Mouse (Mus musculus): Measurements from ENCODE around the gene Psmd1.
A peak's percentile ranks its signal among the peaks of the same experiment; 100 is the strongest.

The Psmd1 gene

GRCm38 (mm10) chr1:86058856-86059769 lies 5.1 kb upstream of the Psmd1 start:
- peak; percentile 87 to 92 for DNase-seq (ENCODE audit: low spot score in 2 of 2)

DNA sequence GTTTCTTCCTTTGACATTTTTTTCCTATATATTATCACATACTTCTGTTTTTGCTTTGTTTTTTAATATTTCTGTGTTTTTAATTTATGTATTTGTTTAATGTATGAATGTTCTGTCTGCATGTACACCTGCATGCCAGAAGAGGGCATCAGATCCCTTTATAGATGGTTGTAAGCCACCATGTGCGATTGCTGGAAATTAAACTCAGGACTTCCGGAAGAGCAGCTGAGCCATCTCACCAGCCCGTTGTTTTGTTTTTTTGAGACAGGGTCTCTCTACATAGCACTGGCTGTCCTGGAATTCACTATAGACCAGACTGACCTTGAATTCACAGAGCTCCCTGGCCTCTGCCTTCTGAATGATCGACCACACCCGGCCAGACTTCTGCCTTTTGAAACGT lies 1.7 kb upstream of the Psmd1 start:
- no peak for DNase-seq (ENCODE audit: low spot score in 2 of 2)

GRCm38 (mm10) chr1:86076565-86076964 lies 12.4 kb downstream of the Psmd1 start:
- no peak for DNase-seq (ENCODE audit: low spot score in 2 of 2)

GRCm38 (mm10) chr1:86094413-86094812 lies 30.2 kb downstream of the Psmd1 start:
- DNase-seq (ENCODE audit: low spot score in 2 of 2), result no peak

- DNase-seq (ENCODE audit: low spot score in 2 of 2), result no peak
Observed at GRCm38 (mm10) chr1:86105054-86105453, 40.9 kb downstream of the Psmd1 start.

DNA sequence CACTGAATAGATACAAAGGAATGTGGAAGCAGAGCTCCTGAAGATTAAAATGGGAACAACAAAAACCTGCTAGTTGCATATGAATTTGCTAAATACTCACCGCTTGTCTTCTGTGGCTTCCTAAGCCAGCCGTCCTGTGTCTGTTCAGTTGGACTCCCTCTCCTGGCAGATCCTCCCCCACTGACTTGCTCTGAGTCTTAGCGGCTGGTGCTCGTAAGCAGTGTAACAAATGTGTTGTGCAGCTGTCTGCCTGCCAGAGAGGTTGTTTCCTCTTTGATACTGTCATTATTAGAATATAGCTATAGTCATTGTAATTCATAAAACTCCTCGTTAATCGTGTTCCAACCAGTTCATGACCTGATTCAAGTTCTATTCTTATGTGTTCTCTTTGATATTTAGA lies 47.6 kb downstream of the Psmd1 start, which contains the start of gene Htr2b:
Gene Htr2b, minus strand, starts transcription at position 192 of the 400 bp plus-strand sequence.
- peak; percentile 18 to 30 for DNase-seq (ENCODE audit: low spot score in 2 of 2)

GRCm38 (mm10) chr1:86114141-86114540 lies 50.0 kb downstream of the Psmd1 start:
- DNase-seq (ENCODE audit: low spot score in 2 of 2), result no peak

- DNase-seq (ENCODE audit: low spot score in 2 of 2), result no peak
Observed at GRCm38 (mm10) chr1:86119549-86119948, 55.4 kb downstream of the Psmd1 start.

DNA sequence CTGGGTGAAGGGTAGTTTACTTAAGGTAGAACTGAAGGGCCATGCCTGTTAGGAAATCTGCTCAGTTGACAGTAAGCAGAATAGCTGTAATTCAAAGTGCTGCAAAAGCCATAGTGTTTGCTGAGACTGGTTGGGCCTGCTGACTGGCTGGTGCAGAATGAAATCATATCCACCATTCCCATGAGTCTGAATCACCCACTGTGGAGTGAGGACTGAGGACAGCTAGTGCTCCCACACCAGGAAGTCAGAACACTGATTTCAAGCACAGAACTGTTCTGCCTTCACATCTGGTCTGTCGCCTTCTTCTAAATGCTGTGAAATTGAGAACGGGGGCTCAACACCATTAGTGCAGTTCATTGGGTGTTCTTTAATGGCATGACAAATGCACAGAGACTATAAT lies 61.8 kb downstream of the Psmd1 start:
- DNase-seq (ENCODE audit: low spot score in 2 of 2), result no peak

DNA sequence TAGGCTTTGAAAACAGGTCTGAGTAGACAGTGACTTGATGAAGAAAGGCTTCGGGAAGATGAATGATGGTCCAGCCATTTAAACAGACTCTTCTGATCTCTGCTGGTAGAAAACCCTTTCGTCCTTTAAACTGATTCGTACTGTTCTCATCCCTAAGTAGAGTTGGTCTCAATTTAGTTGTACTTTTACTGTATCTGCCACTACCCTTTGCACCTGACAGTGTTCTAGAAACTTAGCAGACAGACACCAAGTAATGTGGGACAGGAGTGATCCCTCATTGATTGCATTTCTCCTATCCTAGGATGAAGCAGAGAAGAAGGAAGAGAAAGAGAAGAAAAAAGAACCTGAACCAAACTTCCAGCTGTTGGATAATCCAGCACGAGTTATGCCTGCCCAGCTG lies 69.2 kb downstream of the Psmd1 start, which contains the start of gene Gm21972:
Gene Gm21972, plus strand, starts transcription at position 301 of the 400 bp plus-strand sequence.
- DNase-seq (ENCODE audit: low spot score in 2 of 2), result no peak

DNA sequence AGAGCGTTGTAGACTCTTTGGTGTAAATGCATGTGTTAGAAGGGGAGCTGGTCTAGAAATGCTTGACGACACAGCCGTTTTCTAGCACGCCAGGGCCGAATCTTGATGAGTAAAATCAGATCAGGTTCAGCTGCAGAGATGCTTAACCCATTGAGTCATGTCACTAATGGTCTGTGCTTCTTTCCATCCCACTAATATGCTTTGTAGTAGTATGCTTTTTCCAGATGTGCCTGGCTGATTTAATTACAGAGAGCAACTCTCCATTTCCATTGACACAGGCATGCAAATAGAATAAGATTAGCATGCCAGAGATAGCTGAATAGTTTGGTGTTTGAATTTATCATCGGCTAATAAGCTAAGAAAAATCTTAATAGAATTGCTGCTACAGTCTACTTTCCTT lies 71.1 kb downstream of the Psmd1 start:
- DNase-seq (ENCODE audit: low spot score in 2 of 2), result no peak

- no peak for DNase-seq (ENCODE audit: low spot score in 2 of 2)
Observed at GRCm38 (mm10) chr1:86141081-86141480, 76.9 kb downstream of the Psmd1 start.

DNA sequence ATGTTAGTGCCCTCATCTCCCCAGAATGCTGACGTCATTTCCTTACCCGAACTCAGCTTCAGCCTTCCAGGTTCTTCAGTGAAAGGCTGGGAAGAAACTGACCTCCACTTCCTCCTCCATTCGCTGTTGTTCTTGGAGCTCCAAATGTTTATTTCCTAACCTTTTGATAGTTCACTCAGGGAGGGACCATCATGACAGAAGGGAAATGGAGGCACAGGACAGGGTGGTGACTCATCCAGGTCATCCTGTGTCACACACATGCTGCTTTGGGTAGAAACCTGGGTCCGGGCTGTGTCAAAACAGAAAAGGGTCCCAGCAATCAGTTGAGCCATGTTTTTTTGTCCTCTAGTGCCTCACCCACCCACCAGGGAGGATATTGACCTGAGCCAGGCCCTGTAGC lies 79.0 kb downstream of the Psmd1 start:
- DNase-seq (ENCODE audit: low spot score in 2 of 2), result no peak

DNA sequence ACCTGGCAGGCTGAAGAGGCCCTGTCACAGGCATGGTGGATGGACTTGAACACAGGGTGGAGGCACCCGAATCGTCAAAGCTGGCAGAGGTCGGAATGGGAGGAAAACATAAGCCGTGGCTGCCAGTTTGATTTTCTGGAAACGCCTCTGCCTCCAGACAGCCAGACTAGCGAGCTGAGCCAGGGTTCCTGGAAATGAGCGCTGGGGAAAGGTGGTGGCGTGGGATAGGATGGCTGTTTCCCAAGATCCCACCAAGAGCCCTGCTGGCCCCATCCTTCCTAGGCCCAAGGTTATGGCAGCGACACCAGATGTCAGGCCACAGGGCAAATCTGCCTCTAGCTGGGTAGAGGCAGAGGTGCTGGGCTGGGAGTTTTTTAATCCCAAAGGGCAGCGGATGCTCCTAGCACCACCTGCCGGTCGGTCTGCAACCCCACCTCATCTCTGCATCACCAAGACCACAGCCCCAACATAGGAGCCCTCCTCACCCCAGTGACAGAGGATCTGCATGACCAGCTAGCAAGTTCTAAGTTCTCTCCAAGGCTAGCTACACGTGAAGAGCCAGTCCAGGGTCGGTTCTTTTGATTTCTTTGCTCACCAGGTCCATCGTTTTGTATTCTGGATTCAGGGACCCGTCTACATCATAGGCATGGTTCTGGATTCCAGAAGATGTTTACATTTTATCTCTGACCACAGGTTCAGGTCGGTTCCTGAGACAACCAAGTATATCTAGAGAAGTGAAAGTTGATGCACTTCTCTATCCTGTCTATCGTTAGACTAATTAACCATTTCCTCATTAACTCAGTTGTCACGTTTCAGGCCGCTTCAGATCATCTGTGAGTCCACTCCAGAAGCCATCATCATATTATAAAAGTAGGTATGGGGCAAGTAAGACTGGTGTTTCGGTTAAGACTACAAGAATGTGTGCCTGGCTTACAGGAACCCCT lies 80.1 kb downstream of the Psmd1 start:
- no peak for DNase-seq (ENCODE audit: low spot score in 2 of 2)

DNA sequence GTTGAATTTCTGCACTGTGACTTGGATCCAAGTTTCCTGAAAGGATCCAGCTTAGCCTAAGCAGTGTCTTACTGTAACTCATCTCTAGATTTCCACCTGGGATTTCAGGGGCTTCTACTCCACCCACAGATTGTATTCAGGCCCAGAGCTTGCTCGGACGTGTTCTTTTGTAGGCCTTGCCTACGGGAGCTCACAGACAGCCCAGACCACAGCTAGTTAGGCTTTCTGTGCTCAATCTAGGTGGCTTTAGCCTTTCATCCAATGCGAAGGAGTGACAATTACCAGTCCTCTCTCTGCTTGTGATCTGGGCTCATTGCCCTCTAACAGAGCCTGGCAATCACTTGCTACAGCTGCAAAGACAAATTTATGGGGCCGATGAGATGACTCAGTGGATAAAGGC lies 82.1 kb downstream of the Psmd1 start:
- no peak for DNase-seq (ENCODE audit: low spot score in 2 of 2)

DNA sequence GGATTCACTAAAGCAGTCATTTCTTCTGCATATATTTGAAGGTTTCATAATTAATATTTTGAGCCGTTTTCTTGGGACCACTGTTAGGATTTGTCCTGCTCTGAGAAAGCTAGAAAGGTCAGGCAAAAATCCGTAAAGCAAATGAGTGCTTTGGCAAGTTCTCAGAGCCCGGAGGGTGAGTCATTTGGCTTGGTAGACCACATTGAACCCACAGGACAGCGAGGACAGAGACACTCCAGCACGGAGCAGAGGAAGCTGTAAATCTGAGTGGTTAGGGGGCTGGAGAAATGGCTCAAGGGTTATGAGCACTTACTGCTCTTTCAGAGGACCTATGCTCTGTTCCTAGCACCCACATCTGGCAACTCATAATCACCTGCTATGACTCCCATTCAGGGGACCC lies 83.4 kb downstream of the Psmd1 start:
- DNase-seq (ENCODE audit: low spot score in 2 of 2), result peak in 1 of 2 experiments; percentile 12

DNA sequence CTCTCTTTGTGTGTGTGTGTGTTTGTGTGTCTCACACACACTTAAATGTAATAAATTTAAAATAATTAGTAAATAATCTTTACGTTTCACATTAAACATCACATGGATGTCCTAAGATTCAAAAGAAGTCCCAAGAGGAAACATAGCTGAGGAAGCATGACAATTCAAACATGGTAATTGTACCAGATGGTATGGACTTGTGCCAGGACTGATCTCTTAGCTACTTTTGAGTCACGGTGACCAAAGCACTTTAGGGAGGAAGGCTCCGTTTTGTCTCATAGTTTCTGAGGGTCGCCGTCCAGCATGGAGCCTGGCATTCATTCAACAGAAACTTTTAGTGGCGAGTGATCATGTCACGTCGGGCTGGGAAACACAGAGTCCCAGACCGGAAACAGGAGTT lies 84.0 kb downstream of the Psmd1 start:
- DNase-seq (ENCODE audit: low spot score in 2 of 2), result no peak

- no peak for DNase-seq (ENCODE audit: low spot score in 2 of 2)
Observed at GRCm38 (mm10) chr1:86150929-86151328, 86.7 kb downstream of the Psmd1 start.

DNA sequence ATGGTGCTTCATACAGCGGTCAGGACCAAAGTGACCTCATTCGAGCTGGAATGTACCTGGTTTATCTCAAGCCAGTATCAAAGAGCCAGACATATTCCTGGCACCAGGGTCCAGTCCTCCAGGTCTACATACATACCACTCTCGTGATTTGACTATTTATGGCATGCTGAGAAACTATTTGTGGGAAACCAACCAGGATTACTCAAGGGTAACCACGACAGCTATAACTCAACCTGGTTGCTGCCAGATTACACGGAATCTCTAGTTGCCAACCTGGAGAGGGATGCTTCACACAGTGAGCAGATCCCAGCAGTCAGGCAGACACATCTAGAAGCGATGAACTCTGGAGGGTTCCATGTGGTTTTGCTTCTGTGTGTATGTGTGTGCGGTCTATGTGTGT lies 87.2 kb downstream of the Psmd1 start:
- DNase-seq (ENCODE audit: low spot score in 2 of 2), result no peak

DNA sequence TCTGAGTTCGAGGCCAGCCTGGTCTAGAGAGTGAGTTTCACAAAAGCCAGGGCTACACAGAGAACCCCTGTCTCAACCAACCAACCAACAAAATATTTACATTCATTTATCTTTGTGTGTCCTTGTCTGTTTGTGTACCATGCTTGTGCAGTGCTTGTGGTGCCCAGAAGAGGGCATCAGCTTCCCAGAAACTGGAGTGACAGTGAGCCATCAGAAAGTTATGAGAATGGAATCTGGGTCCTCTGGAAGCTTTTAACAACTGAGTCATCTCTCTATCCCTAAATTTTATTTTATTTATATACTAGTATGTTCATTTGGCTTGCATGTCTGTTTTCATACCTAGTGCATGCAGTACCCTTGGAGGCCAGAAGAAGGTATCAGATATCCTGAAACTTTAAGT lies 88.4 kb downstream of the Psmd1 start:
- no peak for DNase-seq (ENCODE audit: low spot score in 2 of 2)

DNA sequence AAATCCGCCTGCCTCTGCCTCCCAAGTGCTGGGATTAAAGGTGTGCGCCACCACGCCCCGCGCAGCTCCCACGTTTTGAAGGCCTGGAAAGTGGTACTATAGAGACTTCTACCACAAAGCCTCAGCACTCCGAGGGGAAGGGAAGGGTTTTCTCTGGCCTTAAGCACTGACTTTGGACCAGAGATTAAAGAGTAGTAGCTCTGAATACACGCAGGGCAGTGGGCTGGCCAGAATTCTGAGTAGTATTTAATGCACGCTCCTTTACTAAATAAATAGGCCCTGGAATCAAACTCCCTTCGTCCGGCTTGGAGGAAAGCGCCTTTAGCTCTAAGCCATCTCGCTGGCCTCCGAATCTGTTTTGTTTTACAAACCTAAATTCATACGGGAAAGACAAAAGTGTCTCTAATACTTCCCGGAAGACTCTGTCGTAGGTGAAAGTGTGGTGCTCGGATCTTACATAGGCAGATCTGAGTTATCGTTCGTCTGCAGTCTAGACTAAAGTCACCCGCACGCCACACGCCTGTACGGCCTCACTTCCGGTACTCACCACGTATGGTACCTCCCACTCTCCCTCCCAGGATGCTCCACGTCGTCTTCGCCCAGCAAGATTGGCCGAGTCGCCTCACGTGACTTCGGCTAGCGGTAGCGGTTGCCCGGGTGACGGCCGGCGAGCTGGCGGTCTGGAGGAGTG lies 90.1 kb downstream of the Psmd1 start, which contains the start of gene Armc9:
Gene Armc9, plus strand, starts transcription at position 648 of the 691 bp plus-strand sequence.
- DNase-seq (ENCODE audit: low spot score in 2 of 2), result peak; percentile 90 to 94

- DNase-seq (ENCODE audit: low spot score in 2 of 2), result no peak
Observed at GRCm38 (mm10) chr1:86154824-86155164, 90.6 kb downstream of the Psmd1 start.
